Mouse (Mus musculus): ENCODE data around the gene Tm7sf2.
A peak's percentile ranks its signal among the peaks of the same experiment; 100 is the strongest.

The Tm7sf2 gene

GRCm38 (mm10) chr19:6067724-6068415 lies at the start of gene Tm7sf2:
Gene Tm7sf2, minus strand, starts transcription at chr19:6068373.
- peak; percentile 82 to 84 for DNase-seq

DNA sequence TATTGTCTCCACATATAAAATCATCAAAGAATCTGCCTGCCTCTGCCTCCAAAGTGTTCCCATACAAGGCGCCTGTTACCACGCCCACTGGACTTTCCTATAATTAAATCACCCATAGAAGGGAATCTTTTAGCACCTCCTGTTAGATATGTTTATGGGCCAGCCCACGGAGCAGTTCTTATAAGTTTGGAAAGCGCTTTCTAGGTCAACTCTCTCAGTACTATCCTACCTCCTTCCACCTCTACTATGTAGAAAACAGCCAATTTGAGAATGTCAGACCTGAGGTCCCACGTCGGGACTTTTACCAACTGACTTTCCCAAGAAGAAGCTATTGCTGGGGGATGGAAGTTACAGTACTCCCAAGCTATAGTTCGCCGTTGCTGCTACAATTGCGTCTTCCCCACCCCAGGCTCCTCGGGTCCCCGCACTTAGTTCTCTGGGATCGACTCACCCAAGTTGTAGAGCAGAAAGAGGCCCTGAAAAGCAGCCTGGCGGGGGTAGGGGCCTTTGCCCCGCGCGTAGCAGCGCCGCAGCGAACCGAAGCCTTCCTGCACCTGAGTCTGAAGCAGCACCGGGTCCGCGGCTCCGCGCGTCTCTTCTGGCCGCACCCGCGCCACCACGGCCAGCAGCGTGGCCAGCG lies 49.3 kb upstream of the Tm7sf2 start:
- peak in 1 of 2 experiments; percentile 24 for DNase-seq

GRCm38 (mm10) chr19:6116113-6116850 lies 48.1 kb upstream of the Tm7sf2 start:
- DNase-seq = no peak

GRCm38 (mm10) chr19:6113116-6113515 lies 44.9 kb upstream of the Tm7sf2 start:
- DNase-seq = no peak

- DNase-seq = no peak
Measured at GRCm38 (mm10) chr19:6105586-6105985, 37.4 kb upstream of the Tm7sf2 start, which contains the start of gene Naaladl1. Gene Naaladl1, plus strand, starts transcription at chr19:6105782.

DNA sequence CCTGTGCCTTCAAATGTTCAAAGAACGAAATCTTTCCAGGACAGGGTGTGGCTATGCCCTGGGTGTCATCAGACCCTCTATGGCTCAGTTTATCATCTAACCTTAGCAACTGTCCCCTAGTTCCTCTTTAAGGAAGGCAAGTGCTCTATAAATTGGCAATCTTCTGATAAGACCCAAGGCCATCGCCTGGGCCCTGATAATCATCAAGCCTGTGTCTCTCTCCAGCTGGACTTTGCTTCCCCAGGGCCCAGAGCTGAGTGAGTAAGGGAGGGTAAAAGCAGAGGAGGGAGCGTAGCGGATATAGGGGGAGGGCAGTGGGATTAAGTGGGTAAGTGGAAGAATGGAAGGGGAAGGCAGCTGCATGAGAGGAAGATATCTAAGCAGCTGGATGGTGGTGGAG lies 36.3 kb upstream of the Tm7sf2 start:
- DNase-seq = no peak

DNA sequence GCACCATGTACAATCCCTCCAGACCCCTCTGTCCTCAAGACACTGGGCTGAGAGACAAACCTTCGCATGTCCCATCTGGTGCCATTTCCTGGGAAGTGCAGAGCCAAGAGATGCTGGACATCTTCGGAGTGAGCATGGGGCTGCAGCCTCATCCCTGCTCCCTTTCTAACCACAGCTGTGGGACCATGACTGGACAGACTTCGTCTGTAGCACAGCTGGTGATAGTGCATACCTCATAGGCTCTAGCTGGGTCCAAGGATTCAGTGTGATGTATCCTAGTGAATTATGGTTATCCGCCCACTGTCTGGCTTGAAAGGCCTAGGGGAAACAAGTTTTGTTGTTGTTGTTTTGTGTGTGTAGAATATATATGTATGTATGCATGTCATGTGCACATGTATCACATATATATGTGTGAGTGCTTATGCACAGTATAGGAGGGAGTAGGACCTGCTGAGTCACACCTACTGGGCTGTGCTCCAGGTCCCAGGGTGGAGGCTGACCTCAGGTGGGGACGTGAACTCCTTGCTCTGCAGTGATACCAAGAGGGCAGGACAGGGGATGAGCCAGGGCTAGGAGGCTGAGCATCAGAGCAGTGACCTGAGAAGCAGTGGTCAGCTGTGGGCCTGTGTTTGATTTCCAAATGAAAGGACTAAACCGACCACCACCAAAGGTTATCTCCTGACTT lies 34.1 kb upstream of the Tm7sf2 start:
- no peak for DNase-seq

- no peak for DNase-seq
Measured at GRCm38 (mm10) chr19:6101186-6101585, 33.0 kb upstream of the Tm7sf2 start.

DNA sequence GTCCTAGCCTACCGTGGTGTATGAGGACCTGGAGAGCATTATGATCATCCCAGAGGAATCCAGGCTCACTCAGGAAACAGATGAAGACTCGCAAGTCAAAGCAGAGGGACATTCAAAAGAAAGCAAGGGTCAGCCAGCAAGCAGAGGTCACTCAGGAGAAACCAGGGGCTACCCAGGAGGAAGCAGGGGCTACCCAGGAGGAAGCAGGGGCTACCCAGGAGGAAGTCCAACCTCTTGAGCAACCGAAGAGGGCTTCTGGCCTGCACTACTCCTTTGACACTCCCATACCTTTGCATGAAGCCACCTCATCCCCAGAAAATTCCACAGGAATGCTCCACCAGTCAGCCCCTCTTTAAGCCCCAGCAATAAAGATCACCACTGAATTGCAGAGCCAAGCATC lies 29.7 kb upstream of the Tm7sf2 start:
- no peak for DNase-seq

GRCm38 (mm10) chr19:6094119-6094518 lies 25.9 kb upstream of the Tm7sf2 start, which contains the start of gene AC131692.1:
Gene AC131692.1, plus strand, starts transcription at chr19:6094419.
- no peak for DNase-seq

DNA sequence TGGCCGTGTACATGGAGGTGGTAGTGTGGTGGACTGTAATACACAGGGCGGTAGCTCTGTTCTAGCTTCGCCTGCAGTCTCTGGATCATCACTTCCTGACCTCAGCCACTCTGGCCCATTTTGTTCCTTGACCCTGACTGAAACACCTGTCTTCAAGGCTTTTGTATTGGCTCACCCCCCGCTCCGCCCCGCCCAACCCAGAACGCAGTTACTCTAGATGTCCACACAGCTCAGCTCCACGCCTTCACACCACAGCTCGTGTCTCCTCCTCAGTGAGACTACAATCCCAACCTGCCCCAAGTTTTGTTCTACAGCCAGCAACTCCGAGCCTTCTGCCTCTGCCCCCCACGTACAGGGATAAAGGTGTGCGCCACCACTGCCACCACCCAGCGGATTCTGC lies 20.7 kb upstream of the Tm7sf2 start:
- DNase-seq = no peak

DNA sequence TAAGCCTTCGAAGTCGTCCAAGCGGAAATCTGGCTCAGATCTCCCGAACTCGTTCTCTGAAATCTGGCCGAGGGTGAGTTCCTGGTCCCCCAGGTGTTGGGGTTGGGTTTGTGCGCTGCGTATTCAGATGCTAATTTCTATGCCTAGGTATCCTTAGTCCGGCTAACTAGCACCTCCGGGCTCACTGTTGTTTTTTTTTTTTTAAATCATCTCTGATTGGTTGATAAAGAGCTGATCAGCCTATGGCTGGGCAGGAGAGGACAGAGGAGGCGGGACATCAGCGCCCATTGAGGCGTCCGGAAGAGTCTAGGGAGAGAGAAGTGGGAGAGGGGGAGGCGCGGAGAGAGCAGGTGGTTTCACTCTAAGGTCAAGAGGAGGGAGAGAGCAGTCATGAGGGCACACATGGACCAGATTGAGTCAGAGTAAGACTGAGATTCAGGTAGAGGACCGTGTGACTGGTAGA lies 17.3 kb upstream of the Tm7sf2 start:
- DNase-seq = peak in 1 of 2 experiments; percentile 60

GRCm38 (mm10) chr19:6084478-6085248 lies 16.5 kb upstream of the Tm7sf2 start, which contains the start of the genes Zfpl1 and Cdca5:
Gene Zfpl1, minus strand, starts transcription at chr19:6084956.
Gene Cdca5, plus strand, starts transcription at chr19:6084983.
- peak; percentile 93 to 95 for DNase-seq

GRCm38 (mm10) chr19:6082156-6082555 lies 14.0 kb upstream of the Tm7sf2 start, which contains the start of gene Gm28374:
Gene Gm28374, minus strand, starts transcription at chr19:6082256.
- no peak for DNase-seq

GRCm38 (mm10) chr19:6079983-6080480 lies 11.9 kb upstream of the Tm7sf2 start, which contains the start of gene Tmem262:
Gene Tmem262, plus strand, starts transcription at chr19:6080033.
- no peak for DNase-seq

DNA sequence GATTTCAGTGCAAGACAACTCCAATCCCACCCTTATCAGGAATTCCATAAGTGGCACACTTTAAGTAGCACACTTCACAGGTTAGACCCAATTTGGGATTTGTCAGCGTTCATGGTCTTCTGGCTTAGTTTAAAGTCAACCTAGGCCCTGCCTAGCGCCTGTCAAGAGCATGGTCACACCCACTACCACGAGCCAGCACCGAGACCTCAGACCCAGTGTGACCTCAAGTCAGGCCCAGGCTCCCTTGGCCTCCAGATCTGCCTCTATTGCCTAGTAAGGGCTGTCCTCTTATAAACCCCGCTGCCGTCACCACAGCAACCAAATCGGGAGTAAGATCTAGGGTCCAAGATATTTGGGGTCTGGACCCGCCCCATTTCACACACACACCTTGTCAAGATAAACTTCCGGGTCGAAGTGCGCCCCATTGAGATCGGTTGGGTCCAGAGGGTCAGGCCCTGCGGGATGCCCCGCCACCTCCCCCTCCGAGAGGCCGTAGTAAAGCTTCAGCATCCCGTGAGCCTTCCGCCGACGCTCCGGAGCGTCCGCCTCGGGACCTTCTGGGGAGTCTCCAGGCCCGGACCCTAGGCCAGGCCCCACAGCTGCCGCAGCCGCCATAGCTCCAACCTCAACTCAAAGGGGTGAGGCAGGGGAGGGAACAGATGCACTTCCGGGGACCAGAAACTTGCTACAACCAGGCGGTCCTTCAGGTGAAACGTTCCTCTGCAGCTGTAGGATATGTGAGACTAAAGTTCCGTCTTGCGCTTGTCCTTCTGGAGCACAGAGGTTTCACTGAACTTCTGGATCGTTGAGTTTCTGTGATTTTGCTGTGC lies 8.6 kb upstream of the Tm7sf2 start, which contains the start of gene Vps51:
Gene Vps51, minus strand, starts transcription at position 668 of the 830 bp plus-strand sequence.
- peak; percentile 62 to 78 for DNase-seq

GRCm38 (mm10) chr19:6073889-6074288 lies 5.7 kb upstream of the Tm7sf2 start:
- DNase-seq = no peak

DNA sequence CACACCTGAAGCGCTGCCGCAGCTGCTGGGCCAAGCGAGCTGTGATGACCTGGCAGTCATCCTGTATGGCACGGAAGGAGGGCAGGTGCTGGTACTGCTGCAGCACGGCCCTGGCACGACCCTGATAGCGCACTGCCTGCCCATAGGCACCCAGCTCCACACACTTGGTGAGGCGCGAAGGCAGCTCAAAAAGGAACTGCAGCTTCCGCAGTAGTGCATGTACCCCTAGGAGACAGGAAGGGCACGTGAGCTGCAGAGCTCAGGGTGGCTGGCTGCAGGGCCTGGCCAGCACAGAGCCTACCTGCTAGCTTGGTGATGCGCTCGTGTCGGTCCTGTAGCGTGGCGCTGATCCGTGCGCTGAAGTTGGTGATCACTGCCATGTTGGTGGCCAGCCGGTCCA lies 3.1 kb upstream of the Tm7sf2 start:
- no peak for DNase-seq

DNA sequence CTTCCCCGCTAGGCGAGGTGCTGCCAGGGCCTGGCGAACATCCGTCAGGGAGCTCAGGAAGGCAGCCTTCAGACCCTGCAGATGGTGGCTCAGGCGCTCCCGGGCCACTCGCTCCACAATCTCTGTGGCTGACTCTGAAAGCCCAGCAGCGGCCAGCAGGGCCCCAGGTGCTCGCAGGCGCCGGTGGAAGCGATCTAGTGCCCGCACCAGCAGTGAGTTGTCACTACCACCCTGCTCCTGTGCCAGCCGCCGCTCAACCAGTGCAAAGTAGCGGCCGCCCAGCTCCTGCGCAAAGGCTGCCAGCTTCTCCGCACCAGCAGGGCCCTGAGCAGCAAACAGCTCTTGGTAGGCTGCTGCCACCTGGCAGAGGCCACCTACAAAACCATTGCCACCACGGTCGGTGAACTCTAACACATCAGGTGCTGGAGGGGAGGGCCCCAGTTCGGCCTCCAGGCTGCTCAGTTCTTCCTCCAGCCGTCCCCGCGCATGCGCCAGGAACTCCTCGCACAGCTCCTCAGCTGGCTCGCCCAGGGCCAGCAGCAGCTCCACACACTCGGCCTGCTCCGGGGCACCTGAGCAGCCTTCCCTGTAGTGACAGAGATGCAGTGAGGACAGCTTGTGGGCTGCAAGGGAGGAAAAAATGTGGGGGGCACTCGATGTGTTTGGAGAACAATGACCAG lies 2.5 kb upstream of the Tm7sf2 start:
- DNase-seq = no peak

GRCm38 (mm10) chr19:6069851-6070250 lies 1.7 kb upstream of the Tm7sf2 start:
- DNase-seq = no peak
